Comparison of ENCODE assay signal across 17 mouse cellular contexts in genomic region chr14:25667587-25667986, GRCm38 (mm10). TPM values are rescaled to one million over a fixed set of nuclear protein-coding genes. Genes with fewer than 3 reads are reported as not detected.
A peak's percentile ranks its signal among the peaks of the same experiment; 100 is the strongest.
DNase-seq lines count a peak whose midpoint lies in the region; ATAC-seq lines count a peak whose summit lies in the region.
"Had no signal": no experiment of that assay in that cellular context is flagged by ENCODE, and none has a peak within 500 bp of the region (broad histone marks: within the 10 kb centered on the region; RNA-seq: fewer than 3 reads in every experiment).

No protein-coding gene starts in this region.

- H3K27ac ChIP-seq in heart, embryonic 13.5 days (replicated peaks) = peak overlapping the region; percentile 92
- peak overlapping the region; percentile 46; the same call in 1 of the 2 replicates for H3K27ac ChIP-seq in liver, embryonic 11.5 days (ENCODE audit: low read depth, low read length)
- H3K27ac ChIP-seq in neural tube, embryonic 15.5 days (replicated peaks) = 0 out of 2 replicates have a peak overlapping the region, but pooled peaks have one; percentile 1
- H3K27ac ChIP-seq: embryonic facial prominence, embryonic 15.5 days; forebrain, embryonic 15.5 days; hindbrain, embryonic 13.5 days had no signal

- 38% methylated on average over 3 of the region's 3 CpGs for WGBS in heart, embryonic 13.5 days
- WGBS in liver, embryonic 11.5 days = 34% methylated on average over 3 of the region's 3 CpGs
- WGBS in neural tube, embryonic 15.5 days = 81% methylated on average over 3 of the region's 3 CpGs

- peaks cover 49% of the 10 kb centered on the region for H3K36me3 ChIP-seq in heart, embryonic 13.5 days
- H3K36me3 ChIP-seq in megakaryocyte, embryonic 14.5 days (replicated peaks; ENCODE audit: low read length) = peaks cover 68% of the 10 kb centered on the region
- H3K36me3 ChIP-seq in liver, embryonic 11.5 days (ENCODE audit: control insufficient read depth, insufficient read depth, low read length) = peaks cover 16% of the 10 kb centered on the region
- peaks cover 31% of the 10 kb centered on the region for H3K36me3 ChIP-seq in neural tube, embryonic 15.5 days
- H3K36me3 ChIP-seq: G1E had no signal

- H3K9ac ChIP-seq in heart, embryonic 13.5 days = peak overlapping the region; percentile 38; the same call in 1 of the 2 replicates
- no peak overlapping the region for H3K9ac ChIP-seq in liver, embryonic 11.5 days (ENCODE audit: low read depth, low read length)
- H3K9ac ChIP-seq in neural tube, embryonic 15.5 days (replicated peaks) = no peak overlapping the region
- H3K9ac ChIP-seq: embryonic facial prominence, embryonic 15.5 days; forebrain, embryonic 15.5 days; hindbrain, embryonic 13.5 days had no signal

- H3K4me3 ChIP-seq in heart, embryonic 13.5 days = no peak overlapping the region
- peak overlapping the region; percentile 62 for H3K4me3 ChIP-seq in megakaryocyte, embryonic 14.5 days (replicated peaks)
- H3K4me3 ChIP-seq in liver, embryonic 11.5 days (ENCODE audit: low read depth, low read length) = no peak overlapping the region
- no peak overlapping the region for H3K4me3 ChIP-seq in neural tube, embryonic 15.5 days (replicated peaks)
- H3K4me3 ChIP-seq: embryonic facial prominence, embryonic 15.5 days; forebrain, embryonic 15.5 days; hindbrain, embryonic 13.5 days had no signal

- no peak for DNase-seq in heart, postnatal 4 days
- DNase-seq in liver, embryonic 11.5 days (ENCODE audit: low spot score) = no peak
- DNase-seq: cerebellum, adult 11 months; gastrocnemius, postnatal 10 days; kidney, adult 2 months; lung, postnatal 36 days; right cerebral cortex, postnatal 14 days had no signal

- H3K4me1 ChIP-seq in heart, embryonic 13.5 days = peaks cover 46% of the 10 kb centered on the region
- H3K4me1 ChIP-seq in megakaryocyte, embryonic 14.5 days = peaks cover 46% of the 10 kb centered on the region
- H3K4me1 ChIP-seq in liver, embryonic 11.5 days (replicated peaks; ENCODE audit: control insufficient read depth, insufficient read depth, low read length) = peaks cover 7% of the 10 kb centered on the region
- peaks cover 6% of the 10 kb centered on the region; the same call in 1 of the 2 replicates for H3K4me1 ChIP-seq in neural tube, embryonic 15.5 days
- H3K4me1 ChIP-seq: embryonic facial prominence, embryonic 15.5 days; forebrain, embryonic 15.5 days had no signal

- H3K9me3 ChIP-seq in heart, embryonic 13.5 days = no peaks in the 10 kb centered on the region
- no peaks in the 10 kb centered on the region for H3K9me3 ChIP-seq in megakaryocyte, embryonic 14.5 days
- no peaks in the 10 kb centered on the region for H3K9me3 ChIP-seq in liver, embryonic 11.5 days (ENCODE audit: control insufficient read depth, low read length)
- no peaks in the 10 kb centered on the region for H3K9me3 ChIP-seq in neural tube, embryonic 15.5 days (replicated peaks)
- H3K9me3 ChIP-seq: embryonic facial prominence, embryonic 15.5 days; forebrain, embryonic 15.5 days; hindbrain, embryonic 13.5 days had no signal

- H3K4me2 ChIP-seq in heart, embryonic 13.5 days = no peak overlapping the region
- H3K4me2 ChIP-seq in liver, embryonic 11.5 days = no peak overlapping the region
- no peak overlapping the region for H3K4me2 ChIP-seq in neural tube, embryonic 15.5 days
- H3K4me2 ChIP-seq: embryonic facial prominence, embryonic 15.5 days; forebrain, embryonic 15.5 days; hindbrain, embryonic 13.5 days had no signal

- H3K27me3 ChIP-seq in heart, embryonic 13.5 days (replicated peaks) = no peaks in the 10 kb centered on the region
- H3K27me3 ChIP-seq in megakaryocyte, embryonic 14.5 days (replicated peaks) = peaks cover 5% of the 10 kb centered on the region
- H3K27me3 ChIP-seq in liver, embryonic 11.5 days (replicated peaks; ENCODE audit: control insufficient read depth, insufficient read depth, low read length) = no peaks in the 10 kb centered on the region
- H3K27me3 ChIP-seq in neural tube, embryonic 15.5 days (replicated peaks) = no peaks in the 10 kb centered on the region
- H3K27me3 ChIP-seq: embryonic facial prominence, embryonic 15.5 days; forebrain, embryonic 15.5 days; hindbrain, embryonic 13.5 days had no signal

- no peak for ATAC-seq in heart, embryonic 13.5 days (ENCODE audit: extremely low read depth, insufficient number of reproducible peaks, low FRiP score, low TSS enrichment)
- ATAC-seq in megakaryocyte, adult 5-6 weeks (ENCODE audit: poor library complexity, severe bottlenecking) = no peak
- peak; percentile 89 for ATAC-seq in liver, embryonic 11.5 days (replicated peaks; ENCODE audit: low FRiP score)
- ATAC-seq in neural tube, embryonic 15.5 days (ENCODE audit: low FRiP score) = no peak
- no peak for ATAC-seq in inflammation-experienced regulatory T-cells, adult 6 months
- ATAC-seq: activated CD4-positive, CD25-positive, alpha-beta regulatory T cell, adult 4 months; forebrain, embryonic 15.5 days had no signal

RNA-seq across cellular contexts. Expression of gene Ppif, which starts 26.4 kb away (rescaled TPM):
- polyA plus RNA-seq in heart, embryonic 13.5 days (2015; fragmentation: Nextera tagmentation; extraction: Ambion mirVana) = 93.7 and 99.8 TPM in 2 replicates
- 100 to 1,000 TPM; 188 to 208 TPM for total RNA-seq in heart, postnatal 4 days (2021)
- polyA plus RNA-seq in megakaryocyte, embryonic 14.5 days (2012; ENCODE audit: insufficient read depth, low replicate concordance) = 237 and 451 TPM in 2 replicates
- total RNA-seq in megakaryocyte, adult 5-6 weeks (2015) = 27.5 and 30.6 TPM in 2 replicates
- total RNA-seq in megakaryocyte, adult 5-6 weeks (2017) = 6.1 and 9.3 TPM in 2 replicates
- polyA plus RNA-seq in liver, embryonic 11.5 days (2014; fragmentation: Nextera tagmentation; extraction: Ambion mirVana) = 96.3 and 97.0 TPM in 2 replicates
- polyA plus RNA-seq in neural tube, embryonic 15.5 days (2015; fragmentation: Nextera tagmentation; extraction: Ambion mirVana) = 38.0 and 42.9 TPM in 2 replicates
- polyA plus RNA-seq in inflammation-experienced regulatory T-cells, adult 6 months (2017; shearing (Covaris generic)) = 10 to 100 TPM; 19.9 to 30.3 (median 23.0) TPM

Comparison
In these comparisons a context has a peak if more than half of its experiments do, and no peak if none do; other contexts are left out.
1. H3K27ac ChIP-seq: peak in every context shown above with its lines; median percentile 92 in heart, embryonic 13.5 days; 46 in liver, embryonic 11.5 days; 1 in neural tube, embryonic 15.5 days.